Mouse (Mus musculus): ENCODE results near the gene Golgb1. TPM values are rescaled to one million over a fixed set of nuclear protein-coding genes. Genes with fewer than 3 reads are reported as not detected.

Gene Golgb1
- total RNA-seq (2023), result 34.2 TPM

GRCm38 (mm10) chr16:36874583-36875275, at the start of gene Golgb1, which contains the start of gene Eaf2:
Gene Golgb1, plus strand, starts transcription at chr16:36875140.
Gene Eaf2, minus strand, starts transcription at chr16:36875003.

GRCm38 (mm10) chr16:36828054-36828786, 46.7 kb upstream of the Golgb1 start, which contains the start of gene Iqcb1:
Gene Iqcb1, plus strand, starts transcription at chr16:36828385.

GRCm38 (mm10) chr16:36934841-36935620, 60.1 kb downstream of the Golgb1 start, which contains the start of gene Hcls1:
Gene Hcls1, plus strand, starts transcription at chr16:36934983.

Other genes with a start within 250 kb of the Golgb1 start
- 10.8 TPM for gene Cd86, start 209.1 kb upstream of the Golgb1 start, total RNA-seq (2023)
- 1.4 TPM for gene Ildr1, start 181.2 kb upstream of the Golgb1 start, total RNA-seq (2023)
- 32.4 TPM for gene Slc15a2, start 90.2 kb upstream of the Golgb1 start, total RNA-seq (2023)
- gene Iqcb1, start 46.8 kb upstream of the Golgb1 start, total RNA-seq (2023), result 37.6 TPM
- gene Eaf2, start 137 bp upstream of the Golgb1 start, total RNA-seq (2023), result 1.9 TPM
- 183 TPM for gene Hcls1, start 59.8 kb downstream of the Golgb1 start, total RNA-seq (2023)
- 0.44 TPM for gene Fbxo40, start 115.3 kb downstream of the Golgb1 start, total RNA-seq (2023)
- gene Polq, start 136.6 kb downstream of the Golgb1 start, total RNA-seq (2023), result 4.2 TPM